Mouse (Mus musculus): ENCODE measurements at regions not wholly inside any gene's neighbourhood (a gene's known extent, or its start where the extent isn't known, plus 50 kb on each side); places are given as distances from the start of the nearest gene placed in this dataset.

- Histone ChIP-seq H3K27me3 (ENCODE audit: control insufficient read depth, insufficient read depth, low read length) (no peaks in the 10 kb centered on the region), H3K4me2 (no peak overlapping the region), H3K9me3 (replicated peaks; ENCODE audit: control insufficient read depth, low read length) (no peaks in the 10 kb centered on the region), H3K4me1 (ENCODE audit: control insufficient read depth, insufficient read depth, low read length) (no peaks in the 10 kb centered on the region), H3K27ac (ENCODE audit: low read depth, low read length) (no peak overlapping the region), H3K9ac (ENCODE audit: low read depth, low read length) (no peak overlapping the region), H3K4me3 (ENCODE audit: low read depth, low read length) (no peak overlapping the region), H3K36me3 (ENCODE audit: control insufficient read depth, insufficient read depth, low read length) (no peaks in the 10 kb centered on the region)
- 66% methylated on average over 5 of the region's 5 CpGs for WGBS (ENCODE audit: insufficient replicate concordance)
- ATAC-seq (replicated peaks; ENCODE audit: insufficient number of reproducible peaks, low FRiP score, low TSS enrichment), result no peak
Observed at GRCm38 (mm10) chr17:44398231-44398630, 209.8 kb downstream of the Clic5 start.

- no peak for ATAC-seq (replicated peaks; ENCODE audit: insufficient number of reproducible peaks, low FRiP score, low TSS enrichment)
- Histone ChIP-seq H3K9me3 (replicated peaks; ENCODE audit: control insufficient read depth, low read length) (no peaks in the 10 kb centered on the region), H3K27me3 (ENCODE audit: control insufficient read depth, insufficient read depth, low read length) (no peaks in the 10 kb centered on the region), H3K27ac (ENCODE audit: low read depth, low read length) (no peak overlapping the region), H3K4me3 (ENCODE audit: low read depth, low read length) (no peak overlapping the region), H3K4me2 (no peak overlapping the region), H3K4me1 (ENCODE audit: control insufficient read depth, insufficient read depth, low read length) (no peaks in the 10 kb centered on the region), H3K9ac (ENCODE audit: low read depth, low read length) (no peak overlapping the region), H3K36me3 (ENCODE audit: control insufficient read depth, insufficient read depth, low read length) (no peaks in the 10 kb centered on the region)
- 76% methylated on average over 6 of the region's 6 CpGs for WGBS (ENCODE audit: insufficient replicate concordance)
Observed at GRCm38 (mm10) chr17:44404923-44405322, 216.5 kb downstream of the Clic5 start.

- H3K27ac ChIP-seq (ENCODE audit: low read depth, low read length), result no peak overlapping the region
- 0 out of 2 replicates have a peak, but pooled peaks cover 1% of the 10 kb centered on the region for H3K9me3 ChIP-seq (replicated peaks; ENCODE audit: control insufficient read depth, low read length)
- 74% methylated on average over 2 of the region's 2 CpGs for WGBS (ENCODE audit: insufficient replicate concordance)
- no peak for ATAC-seq (replicated peaks; ENCODE audit: insufficient number of reproducible peaks, low FRiP score, low TSS enrichment)
- no peak overlapping the region for H3K9ac ChIP-seq (ENCODE audit: low read depth, low read length)
- no peak overlapping the region for H3K4me3 ChIP-seq (ENCODE audit: low read depth, low read length)
- H3K36me3 ChIP-seq (ENCODE audit: control insufficient read depth, insufficient read depth, low read length), result no peaks in the 10 kb centered on the region
- H3K4me1 ChIP-seq (ENCODE audit: control insufficient read depth, insufficient read depth, low read length), result no peaks in the 10 kb centered on the region
- H3K27me3 ChIP-seq (ENCODE audit: control insufficient read depth, insufficient read depth, low read length), result no peaks in the 10 kb centered on the region
- no peak overlapping the region for H3K4me2 ChIP-seq
Observed at GRCm38 (mm10) chr17:44410961-44411360, 222.6 kb downstream of the Clic5 start.

GRCm38 (mm10) chr17:44418676-44419404, 230.5 kb downstream of the Clic5 start:
- Histone ChIP-seq H3K9me3 (replicated peaks; ENCODE audit: control insufficient read depth, low read length) (0 out of 2 replicates have a peak, but pooled peaks cover 2% of the 10 kb centered on the region), H3K4me3 (ENCODE audit: low read depth, low read length) (no peak overlapping the region), H3K4me2 (no peak overlapping the region), H3K36me3 (ENCODE audit: control insufficient read depth, insufficient read depth, low read length) (no peaks in the 10 kb centered on the region), H3K9ac (ENCODE audit: low read depth, low read length) (no peak overlapping the region), H3K4me1 (ENCODE audit: control insufficient read depth, insufficient read depth, low read length) (no peaks in the 10 kb centered on the region), H3K27ac (ENCODE audit: low read depth, low read length) (no peak overlapping the region), H3K27me3 (ENCODE audit: control insufficient read depth, insufficient read depth, low read length) (no peaks in the 10 kb centered on the region)
- no peak for ATAC-seq (replicated peaks; ENCODE audit: insufficient number of reproducible peaks, low FRiP score, low TSS enrichment)
- 70% methylated on average over 11 of the region's 11 CpGs for WGBS (ENCODE audit: insufficient replicate concordance)

- 87% methylated on average over 7 of the region's 7 CpGs for WGBS (ENCODE audit: insufficient replicate concordance)
- no peaks in the 10 kb centered on the region for H3K36me3 ChIP-seq (ENCODE audit: control insufficient read depth, insufficient read depth, low read length)
- H3K4me3 ChIP-seq (ENCODE audit: low read depth, low read length), result no peak overlapping the region
- no peak for ATAC-seq (replicated peaks; ENCODE audit: insufficient number of reproducible peaks, low FRiP score, low TSS enrichment)
- no peak overlapping the region for H3K27ac ChIP-seq (ENCODE audit: low read depth, low read length)
- no peak overlapping the region for H3K4me2 ChIP-seq
- H3K4me1 ChIP-seq (ENCODE audit: control insufficient read depth, insufficient read depth, low read length), result no peaks in the 10 kb centered on the region
- 0 out of 2 replicates have a peak, but pooled peaks cover 2% of the 10 kb centered on the region for H3K9me3 ChIP-seq (replicated peaks; ENCODE audit: control insufficient read depth, low read length)
- H3K9ac ChIP-seq (ENCODE audit: low read depth, low read length), result no peak overlapping the region
- H3K27me3 ChIP-seq (ENCODE audit: control insufficient read depth, insufficient read depth, low read length), result no peaks in the 10 kb centered on the region
Observed at GRCm38 (mm10) chr17:44419405-44419729, 231.0 kb downstream of the Clic5 start.

- no peak for ATAC-seq (replicated peaks; ENCODE audit: insufficient number of reproducible peaks, low FRiP score, low TSS enrichment)
- no peaks in the 10 kb centered on the region for H3K4me1 ChIP-seq (ENCODE audit: control insufficient read depth, insufficient read depth, low read length)
- no peaks in the 10 kb centered on the region for H3K27me3 ChIP-seq (ENCODE audit: control insufficient read depth, insufficient read depth, low read length)
- H3K9ac ChIP-seq (ENCODE audit: low read depth, low read length), result no peak overlapping the region
- H3K4me2 ChIP-seq, result no peak overlapping the region
- 0 out of 2 replicates have a peak, but pooled peaks cover 2% of the 10 kb centered on the region for H3K9me3 ChIP-seq (replicated peaks; ENCODE audit: control insufficient read depth, low read length)
- no peak overlapping the region for H3K4me3 ChIP-seq (ENCODE audit: low read depth, low read length)
- no peak overlapping the region for H3K27ac ChIP-seq (ENCODE audit: low read depth, low read length)
- WGBS (ENCODE audit: insufficient replicate concordance), result 76% methylated on average over 9 of the region's 9 CpGs
- no peaks in the 10 kb centered on the region for H3K36me3 ChIP-seq (ENCODE audit: control insufficient read depth, insufficient read depth, low read length)
Observed at GRCm38 (mm10) chr17:44420098-44421070, 232.0 kb downstream of the Clic5 start.

- H3K9me3 ChIP-seq (replicated peaks; ENCODE audit: control insufficient read depth, low read length), result no peaks in the 10 kb centered on the region
- WGBS (ENCODE audit: insufficient replicate concordance), result 81% methylated on average over 2 of the region's 2 CpGs
- no peak overlapping the region for H3K27ac ChIP-seq (ENCODE audit: low read depth, low read length)
- H3K27me3 ChIP-seq (ENCODE audit: control insufficient read depth, insufficient read depth, low read length), result no peaks in the 10 kb centered on the region
- no peak overlapping the region for H3K9ac ChIP-seq (ENCODE audit: low read depth, low read length)
- no peaks in the 10 kb centered on the region for H3K36me3 ChIP-seq (ENCODE audit: control insufficient read depth, insufficient read depth, low read length)
- H3K4me1 ChIP-seq (ENCODE audit: control insufficient read depth, insufficient read depth, low read length), result no peaks in the 10 kb centered on the region
- no peak overlapping the region for H3K4me2 ChIP-seq
- H3K4me3 ChIP-seq (ENCODE audit: low read depth, low read length), result no peak overlapping the region
- no peak for ATAC-seq (replicated peaks; ENCODE audit: insufficient number of reproducible peaks, low FRiP score, low TSS enrichment)
Observed at GRCm38 (mm10) chr17:44422161-44422560, 233.8 kb downstream of the Clic5 start.

GRCm38 (mm10) chr17:44422865-44423264, 234.5 kb downstream of the Clic5 start:
- H3K27me3 ChIP-seq (ENCODE audit: control insufficient read depth, insufficient read depth, low read length), result no peaks in the 10 kb centered on the region
- WGBS (ENCODE audit: insufficient replicate concordance), result 77% methylated on average over 5 of the region's 5 CpGs
- H3K9me3 ChIP-seq (replicated peaks; ENCODE audit: control insufficient read depth, low read length), result no peaks in the 10 kb centered on the region
- ATAC-seq (replicated peaks; ENCODE audit: insufficient number of reproducible peaks, low FRiP score, low TSS enrichment), result no peak
- H3K36me3 ChIP-seq (ENCODE audit: control insufficient read depth, insufficient read depth, low read length), result no peaks in the 10 kb centered on the region
- no peak overlapping the region for H3K9ac ChIP-seq (ENCODE audit: low read depth, low read length)
- H3K4me2 ChIP-seq, result no peak overlapping the region
- no peak overlapping the region for H3K4me3 ChIP-seq (ENCODE audit: low read depth, low read length)
- no peaks in the 10 kb centered on the region for H3K4me1 ChIP-seq (ENCODE audit: control insufficient read depth, insufficient read depth, low read length)
- H3K27ac ChIP-seq (ENCODE audit: low read depth, low read length), result no peak overlapping the region
